ENCODE assay signal across 8 mouse cellular contexts in genomic region chr8:120449608-120450031, GRCm38 (mm10).
DNase-seq lines count a peak whose midpoint lies in the region.

No protein-coding gene starts in this region.

- peak; percentile 48 for DNase-seq in adrenal gland, postnatal 10 days
- no peak for DNase-seq in adrenal gland, postnatal 25 days
- peak; percentile 60 for DNase-seq in right cerebral cortex, adult 18-20 months
- no peak for DNase-seq in right cerebral cortex, postnatal 14 days
- peak; percentile 72 to 73 for DNase-seq in layer of hippocampus, postnatal 10 days (ENCODE audit: low spot score in 2 of 2)
- DNase-seq in right cerebral cortex, postnatal 25 days = peak; percentile 21
- no peak for DNase-seq in ovary, postnatal 14 days (ENCODE audit: low spot score)
- DNase-seq in cerebellum, adult 8-10 months = no peak

Comparison
In these comparisons a context has a peak if more than half of its experiments do, and no peak if none do; other contexts are left out.
1. DNase-seq: peak in adrenal gland, postnatal 10 days (single experiment), right cerebral cortex, adult 18-20 months (single experiment), layer of hippocampus, postnatal 10 days (2 of 2) and right cerebral cortex, postnatal 25 days (single experiment); none in adrenal gland, postnatal 25 days (single experiment), right cerebral cortex, postnatal 14 days (single experiment), ovary, postnatal 14 days (single experiment) and cerebellum, adult 8-10 months (single experiment).